Comparison of ENCODE assay signal across 20 mouse cellular contexts in the genomic region with DNA sequence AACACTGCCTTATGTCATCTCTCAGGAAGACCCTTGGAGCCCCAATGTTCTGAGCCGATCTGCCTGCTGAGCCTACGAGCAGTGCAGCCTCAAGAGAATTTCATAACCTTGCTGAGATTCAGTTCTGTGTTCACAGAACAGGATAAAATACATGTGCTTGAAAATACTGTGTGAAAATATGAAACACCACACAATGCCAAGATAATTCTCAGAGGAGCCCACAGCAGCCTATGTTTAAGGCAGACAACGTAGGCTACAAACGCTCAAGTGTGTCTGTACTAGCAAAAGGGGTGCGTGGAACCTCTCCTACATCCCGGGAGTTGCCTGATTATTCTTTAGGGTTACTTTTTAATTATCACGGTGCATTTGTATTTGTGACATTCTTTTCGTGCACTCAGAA.
DNase-seq lines count a peak whose midpoint lies in the region; ATAC-seq and TF ChIP-seq lines count a peak whose summit lies in the region.
"Had no signal": no experiment of that assay in that cellular context is flagged by ENCODE, and none has a peak within 500 bp of the region (broad histone marks: within the 10 kb centered on the region; RNA-seq: fewer than 3 reads in every experiment).

No protein-coding gene starts in this region.

- H3K4me2 ChIP-seq in hindbrain, embryonic 14.5 days (replicated peaks): 0 out of 2 replicates have a peak overlapping the region, but pooled peaks have one; percentile 4
- H3K4me2 ChIP-seq in hindbrain, embryonic 11.5 days (replicated peaks; ENCODE audit: low read depth, low read length): no peak overlapping the region
- H3K4me2 ChIP-seq in embryonic facial prominence, embryonic 13.5 days: peak overlapping the region; percentile 51
- peak overlapping the region; percentile 35 for H3K4me2 ChIP-seq in limb, embryonic 14.5 days (replicated peaks; ENCODE audit: low read depth, low read length, severe bottlenecking)
- H3K4me2 ChIP-seq: forebrain, embryonic 12.5 days; hindbrain, embryonic 13.5 days; neural tube, embryonic 12.5 days had no signal

- TF ChIP-seq POLR2A in limb, embryonic 14.5 days (IDR thresholded peaks at IDR 0.05; ENCODE audit: borderline replicate concordance, extremely low read depth, insufficient read depth, insufficient read length): no peak

- no peak overlapping the region for H3K27ac ChIP-seq in hindbrain, embryonic 14.5 days
- H3K27ac ChIP-seq in hindbrain, embryonic 11.5 days (ENCODE audit: low read depth, low read length): no peak overlapping the region
- peak overlapping the region; percentile 81 for H3K27ac ChIP-seq in embryonic facial prominence, embryonic 13.5 days
- peak overlapping the region; percentile 1; the same call in 1 of the 2 replicates for H3K27ac ChIP-seq in limb, embryonic 14.5 days (replicated peaks; ENCODE audit: low read depth, low read length)
- H3K27ac ChIP-seq: forebrain, embryonic 12.5 days; hindbrain, embryonic 13.5 days; neural tube, embryonic 12.5 days had no signal

- 81% methylated on average over 8 of the region's 8 CpGs for WGBS in hindbrain, embryonic 14.5 days
- 83% methylated on average over 8 of the region's 8 CpGs for WGBS in hindbrain, embryonic 11.5 days
- WGBS in embryonic facial prominence, embryonic 13.5 days: 31% methylated on average over 8 of the region's 8 CpGs
- WGBS in limb, embryonic 14.5 days: 62% methylated on average over 8 of the region's 8 CpGs

- H3K9ac ChIP-seq in hindbrain, embryonic 14.5 days: no peak overlapping the region
- H3K9ac ChIP-seq in hindbrain, embryonic 11.5 days (ENCODE audit: low read depth, low read length): no peak overlapping the region
- H3K9ac ChIP-seq in embryonic facial prominence, embryonic 13.5 days: 0 out of 2 replicates have a peak overlapping the region, but pooled peaks have one; percentile 32
- 0 out of 2 replicates have a peak overlapping the region, but pooled peaks have one; percentile 1 for H3K9ac ChIP-seq in limb, embryonic 14.5 days (ENCODE audit: low read depth, low read length, severe bottlenecking)
- H3K9ac ChIP-seq: forebrain, embryonic 12.5 days; hindbrain, embryonic 13.5 days; neural tube, embryonic 12.5 days had no signal

- no peaks in the 10 kb centered on the region for H3K27me3 ChIP-seq in hindbrain, embryonic 14.5 days (ENCODE audit: control insufficient read depth, insufficient read depth, low read length)
- no peaks in the 10 kb centered on the region for H3K27me3 ChIP-seq in hindbrain, embryonic 11.5 days (ENCODE audit: control insufficient read depth, insufficient read depth, low read length)
- no peaks in the 10 kb centered on the region for H3K27me3 ChIP-seq in embryonic facial prominence, embryonic 13.5 days
- no peaks in the 10 kb centered on the region for H3K27me3 ChIP-seq in limb, embryonic 14.5 days (ENCODE audit: control insufficient read depth, insufficient read depth, low read length)
- H3K27me3 ChIP-seq: forebrain, embryonic 12.5 days; hindbrain, embryonic 13.5 days; neural tube, embryonic 12.5 days; Patski had no signal

- peak; percentile 70 for DNase-seq in heart, adult 11 months
- no peak for DNase-seq in heart, adult 9 months (ENCODE audit: low spot score in 2 of 2)
- no peak for DNase-seq in hindbrain, embryonic 14.5 days (ENCODE audit: low spot score)
- no peak for DNase-seq in hindbrain, embryonic 11.5 days (ENCODE audit: low spot score)
- no peak for DNase-seq in limb, embryonic 14.5 days (ENCODE audit: low spot score)
- no peak for DNase-seq in thymus, postnatal 10 days (ENCODE audit: low spot score in 2 of 2)
- DNase-seq in thymus, postnatal 0 days (ENCODE audit: low spot score): no peak
- DNase-seq: adrenal gland, adult 8-10 months; cerebellum, adult 9-10 months; kidney, adult 8-10 months; kidney, postnatal 25 days; liver; lung, postnatal 14 days; thymus, postnatal 4 days had no signal

- H3K36me3 ChIP-seq in hindbrain, embryonic 14.5 days (replicated peaks; ENCODE audit: control insufficient read depth, insufficient read depth): no peaks in the 10 kb centered on the region
- no peaks in the 10 kb centered on the region for H3K36me3 ChIP-seq in hindbrain, embryonic 11.5 days (ENCODE audit: control insufficient read depth, insufficient read depth, low read length)
- no peaks in the 10 kb centered on the region for H3K36me3 ChIP-seq in embryonic facial prominence, embryonic 13.5 days
- H3K36me3 ChIP-seq in limb, embryonic 14.5 days (ENCODE audit: control insufficient read depth, insufficient read depth, low read length): no peaks in the 10 kb centered on the region
- H3K36me3 ChIP-seq: forebrain, embryonic 12.5 days; hindbrain, embryonic 13.5 days; neural tube, embryonic 12.5 days had no signal

- no peaks in the 10 kb centered on the region; the same call in 1 of the 2 replicates for H3K4me1 ChIP-seq in hindbrain, embryonic 14.5 days (replicated peaks; ENCODE audit: control insufficient read depth, insufficient read depth, low read length)
- H3K4me1 ChIP-seq in hindbrain, embryonic 11.5 days (replicated peaks; ENCODE audit: control insufficient read depth, insufficient read depth, low read length): no peaks in the 10 kb centered on the region
- H3K4me1 ChIP-seq in embryonic facial prominence, embryonic 13.5 days: peaks cover 20% of the 10 kb centered on the region
- H3K4me1 ChIP-seq in limb, embryonic 14.5 days (ENCODE audit: control insufficient read depth, insufficient read depth, low read length): peaks cover 5% of the 10 kb centered on the region; the same call in 1 of the 2 replicates
- H3K4me1 ChIP-seq: forebrain, embryonic 12.5 days; hindbrain, embryonic 13.5 days; neural tube, embryonic 12.5 days had no signal

- 0 out of 2 replicates have a peak, but pooled peaks cover 4% of the 10 kb centered on the region for H3K9me3 ChIP-seq in hindbrain, embryonic 14.5 days (ENCODE audit: control insufficient read depth, low read length)
- no peaks in the 10 kb centered on the region for H3K9me3 ChIP-seq in hindbrain, embryonic 11.5 days (ENCODE audit: control insufficient read depth, low read length)
- no peaks in the 10 kb centered on the region for H3K9me3 ChIP-seq in embryonic facial prominence, embryonic 13.5 days
- no peaks in the 10 kb centered on the region for H3K9me3 ChIP-seq in limb, embryonic 14.5 days (ENCODE audit: control insufficient read depth, low read length)
- H3K9me3 ChIP-seq: forebrain, embryonic 12.5 days; hindbrain, embryonic 13.5 days; neural tube, embryonic 12.5 days had no signal

- ATAC-seq in hindbrain, embryonic 14.5 days (ENCODE audit: low FRiP score): no peak
- no peak for ATAC-seq in hindbrain, embryonic 11.5 days (ENCODE audit: low FRiP score)
- ATAC-seq in embryonic facial prominence, embryonic 13.5 days (ENCODE audit: insufficient number of reproducible peaks, insufficient read depth, low FRiP score, low TSS enrichment, low read depth): no peak
- ATAC-seq in limb, embryonic 14.5 days (ENCODE audit: low FRiP score, low read depth): no peak
- ATAC-seq: CD4-positive, CD25-positive, alpha-beta regulatory T cell, adult 4 months; Patski had no signal

- H3K4me3 ChIP-seq in hindbrain, embryonic 14.5 days (replicated peaks; ENCODE audit: low read length): no peak overlapping the region
- no peak overlapping the region for H3K4me3 ChIP-seq in hindbrain, embryonic 11.5 days (ENCODE audit: low read depth, low read length)
- peak overlapping the region; percentile 13 for H3K4me3 ChIP-seq in embryonic facial prominence, embryonic 13.5 days
- H3K4me3 ChIP-seq in limb, embryonic 14.5 days (replicated peaks; ENCODE audit: low read length): no peak overlapping the region
- H3K4me3 ChIP-seq: forebrain, embryonic 12.5 days; hindbrain, embryonic 13.5 days; neural tube, embryonic 12.5 days had no signal

Comparison
In these comparisons a context has a peak if more than half of its experiments do, and no peak if none do; other contexts are left out.
1. H3K27ac ChIP-seq: peak in embryonic facial prominence, embryonic 13.5 days (single experiment) and limb, embryonic 14.5 days (single experiment); none in hindbrain, embryonic 14.5 days (single experiment) and hindbrain, embryonic 11.5 days (single experiment).
2. H3K9ac ChIP-seq: peak in embryonic facial prominence, embryonic 13.5 days (single experiment) and limb, embryonic 14.5 days (single experiment); none in hindbrain, embryonic 14.5 days (single experiment) and hindbrain, embryonic 11.5 days (single experiment).